Mouse (Mus musculus) CH12.LX (cell line): ENCODE measurements around the gene Sh3rf3. TPM values are rescaled to one million over a fixed set of nuclear protein-coding genes. Genes with fewer than 3 reads are reported as not detected.

Experiments used
- DNase-seq: peaks from one replicate; pipeline ENCODE4 v3.0.0-alpha.2; 2013; ENCODE audit errors: extremely low read depth
- H3K27ac ChIP-seq: 2 replicates; pipeline ENCODE4 v1.5.1; 2012; ENCODE audit warnings: low read depth, mild to moderate bottlenecking, control low read depth, moderate library complexity; ENCODE audit not compliant: insufficient read depth
- H3K27me3 ChIP-seq: replicated peaks from 2 replicates; pipeline ENCODE3; 2012; ENCODE audit warnings: inconsistent platforms
- H3K36me3 ChIP-seq, 2 experiments: replicated peaks in 1 of 2; 2 replicates each; pipeline versions ENCODE3 to v1.6.1; 2012; ENCODE audit warnings: inconsistent platforms in 1 of 2, low read length in 1 of 2, mild to moderate bottlenecking in 1 of 2, mixed read lengths in 1 of 2, moderate library complexity in 1 of 2; ENCODE audit not compliant: control insufficient read depth in 1 of 2, insufficient read depth in 1 of 2
- H3K4me1 ChIP-seq, 2 experiments: 2 replicates each; pipeline ENCODE4 v1.6.1; 2012; ENCODE audit warnings: inconsistent platforms in 1 of 2, moderate library complexity in 1 of 2; ENCODE audit not compliant: insufficient read depth in 2 of 2, control insufficient read depth in 1 of 2
- H3K4me2 ChIP-seq: 2 replicates; pipeline ENCODE4 v1.6.1; 2012; ENCODE audit warnings: low read depth, mild to moderate bottlenecking, control low read depth; ENCODE audit not compliant: poor library complexity, insufficient read depth, severe bottlenecking
- H3K4me3 ChIP-seq, 3 experiments: fragments of 150-350 bp in 1 of 3; sonication (generic) in 1 of 3; replicated peaks in 1 of 3; 2 replicates each; pipeline versions ENCODE3 to v1.5.1; 2011 to 2012; ENCODE audit warnings: low read depth in 2 of 3, low read length in 2 of 3, mild to moderate bottlenecking in 2 of 3, moderate library complexity in 2 of 3, control low read depth in 1 of 3, improper control_type of control experiment in 1 of 3, inconsistent platforms in 1 of 3, mixed read lengths in 1 of 3; ENCODE audit not compliant: poor library complexity in 1 of 3
- H3K79me2 ChIP-seq: replicated peaks from 2 replicates; pipeline ENCODE4 v1.6.1; 2012; ENCODE audit warnings: mild to moderate bottlenecking, moderate library complexity; ENCODE audit not compliant: control insufficient read depth, poor library complexity, insufficient read depth, severe bottlenecking; ENCODE audit errors: extremely low read depth
- H3K9ac ChIP-seq: 2 replicates; pipeline ENCODE4 v1.6.1; 2012; ENCODE audit warnings: low read depth, mild to moderate bottlenecking, control low read depth, moderate library complexity; ENCODE audit not compliant: insufficient read depth
- H3K9me3 ChIP-seq: replicated peaks from 2 replicates; pipeline ENCODE3; 2012; ENCODE audit warnings: low read length, inconsistent platforms, mixed read lengths
- CHD1 ChIP-seq: IDR thresholded peaks from 2 replicates; pipeline ENCODE4 v1.6.1; 2012; ENCODE audit warnings: low read depth, low read length, improper control_type of control experiment, inconsistent platforms
- CHD2 ChIP-seq: IDR thresholded peaks from 2 replicates; pipeline ENCODE4 v1.6.1; 2011; ENCODE audit warnings: low read length, improper control_type of control experiment
- CTCF ChIP-seq, 2 experiments: IDR thresholded peaks in 1 of 2; conservative IDR thresholded peaks in 1 of 2; 2 replicates each; pipeline ENCODE4 v1.5.1; 2011 to 2012; ENCODE audit warnings: low read depth in 2 of 2, low read length in 2 of 2, improper control_type of control experiment in 1 of 2, inconsistent platforms in 1 of 2, mild to moderate bottlenecking in 1 of 2, moderate library complexity in 1 of 2
- E2F4 ChIP-seq: IDR thresholded peaks from 2 replicates; pipeline ENCODE4 v1.6.1; 2011; ENCODE audit warnings: low read depth, low read length, improper control_type of control experiment; ENCODE audit not compliant: insufficient replicate concordance
- ETS1 ChIP-seq: conservative IDR thresholded peaks from 2 replicates; pipeline ENCODE4 v1.6.1; 2012; ENCODE audit warnings: low read depth, mild to moderate bottlenecking, inconsistent platforms, low read length, improper control_type of control experiment, moderate library complexity
- GABPA ChIP-seq: IDR thresholded peaks from 2 replicates; pipeline ENCODE4 v1.6.1; 2012; ENCODE audit warnings: low read depth, low read length, improper control_type of control experiment, inconsistent platforms; ENCODE audit not compliant: insufficient replicate concordance
- IRF4 ChIP-seq: IDR thresholded peaks from 2 replicates; pipeline ENCODE4 v1.6.1; 2014; ENCODE audit warnings: low read depth, mild to moderate bottlenecking, inconsistent platforms, low read length, improper control_type of control experiment
- JUND ChIP-seq: conservative IDR thresholded peaks from 2 replicates; pipeline ENCODE4 v1.6.1; 2011; ENCODE audit warnings: low read depth, low read length, improper control_type of control experiment
- KAT2A ChIP-seq: IDR thresholded peaks from 2 replicates; pipeline ENCODE4 v1.6.1; 2012; ENCODE audit warnings: low read length, improper control_type of control experiment, inconsistent platforms; ENCODE audit not compliant: insufficient replicate concordance
- MEF2A ChIP-seq: IDR thresholded peaks from 2 replicates; pipeline ENCODE4 v1.6.1; 2014; ENCODE audit warnings: low read depth, mild to moderate bottlenecking, inconsistent platforms, low read length, improper control_type of control experiment, borderline replicate concordance
- MYC ChIP-seq: IDR thresholded peaks from 2 replicates; pipeline ENCODE4 v1.6.1; 2011; ENCODE audit warnings: low read depth, mild to moderate bottlenecking, improper control_type of control experiment, low read length
- PAX5 ChIP-seq: IDR thresholded peaks from 2 replicates; pipeline ENCODE4 v1.6.1; 2012; ENCODE audit warnings: low read length, inconsistent platforms, mixed read lengths
- POLR2A ChIP-seq: IDR thresholded peaks from 2 replicates; pipeline ENCODE4 v1.6.1; 2011; ENCODE audit warnings: low read depth, mild to moderate bottlenecking, improper control_type of control experiment, low read length
- ZC3H11A ChIP-seq: IDR thresholded peaks from 2 replicates; pipeline ENCODE4 v1.6.1; 2012; ENCODE audit warnings: low read depth, mild to moderate bottlenecking, inconsistent platforms, low read length, improper control_type of control experiment
- ZKSCAN1 ChIP-seq: IDR thresholded peaks from 2 replicates; pipeline ENCODE4 v1.6.1; 2012; ENCODE audit warnings: low read depth, inconsistent platforms, low read length, improper control_type of control experiment, borderline replicate concordance
- ZNF384 ChIP-seq: IDR thresholded peaks from 2 replicates; pipeline ENCODE4 v1.6.1; 2012; ENCODE audit warnings: low read depth, low read length, improper control_type of control experiment, inconsistent platforms
- dilution Hi-C: fragments of 300-500 bp; cut with MboI; formaldehyde crosslinking; loops from 2 replicates; pipeline ENCODE4 v1.14.3; 2020; ENCODE audit warnings: low sequenced_read_pairs; ENCODE audit not compliant: extremely low pct_unique_long_range_greater_than_20kb, extremely low pct_ligation_motif_present
- in situ Hi-C: fragments of 300-500 bp; cut with MboI; formaldehyde crosslinking; loops from 3 replicates; pipeline ENCODE4 v1.14.3; 2019; ENCODE audit warnings: low sequenced_read_pairs, low pct_ligation_motif_present, low pct_unique_long_range_greater_than_20kb, mixed read lengths
- polyA plus RNA-seq: library from polyadenylated mRNA; unstranded; fragments of >175 nt; gene quantifications from 2 replicates; pipeline ENCODE4 v1.2.1, GENCODE M21; 2012; ENCODE audit warnings: low read depth; ENCODE audit not compliant: insufficient read length
- total RNA-seq, 2 experiments: library from RNA; depleted of rRNA; stranded (reverse); fragments of 300-350 nt in 1 of 2; fragments of >200 nt in 1 of 2; gene quantifications; 2 replicates each; pipeline ENCODE4 v1.2.3; 2012 to 2014

Sh3rf3 gene
- total and polyA plus RNA-seq, 3 experiments = 0.13 to 0.64 TPM; not detected in 1

DNA sequence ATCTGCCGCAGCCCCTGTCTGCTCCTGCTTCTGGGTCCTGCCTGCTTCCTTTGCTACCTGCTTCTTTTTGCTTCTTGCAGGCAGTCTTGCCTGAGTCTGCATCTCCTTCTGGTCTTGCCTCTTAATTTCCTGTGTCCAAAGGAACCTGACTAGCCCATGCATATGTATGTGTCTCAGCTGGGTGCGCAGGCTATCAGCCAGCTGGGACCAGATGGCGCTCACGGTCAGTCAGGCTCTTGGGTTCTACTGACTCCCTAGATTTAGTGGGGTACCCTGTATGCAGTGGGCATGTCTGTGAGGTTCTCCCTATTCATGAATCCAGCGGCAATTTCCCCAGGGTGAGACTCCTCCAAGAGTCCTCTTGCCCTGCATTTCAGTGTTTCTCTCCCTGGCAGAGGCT lies 35.0 kb downstream of the Sh3rf3 start:
- Histone ChIP-seq H3K36me3 (no peaks in the 10 kb centered on the region), H3K4me3 (no peak overlapping the region), H3K9me3 (no peaks in the 10 kb centered on the region), H3K27me3 (peaks cover 10% of the 10 kb centered on the region), H3K4me1 (peaks cover 0 to 4% of the 10 kb centered on the region in 2 experiments; a peak in 1 of 4 replicates), H3K27ac (no peak overlapping the region), H3K9ac (no peak overlapping the region), H3K4me2 (no peak overlapping the region), H3K79me2 (no peaks in the 10 kb centered on the region)
- TF ChIP-seq IRF4 = no peak
- TF ChIP-seq JUND = no peak
- no peak for TF ChIP-seq POLR2A
- no peak for TF ChIP-seq CHD1
- dilution Hi-C loops = no loop called here
- in situ Hi-C loops = no loop called here
- no peak for DNase-seq

DNA sequence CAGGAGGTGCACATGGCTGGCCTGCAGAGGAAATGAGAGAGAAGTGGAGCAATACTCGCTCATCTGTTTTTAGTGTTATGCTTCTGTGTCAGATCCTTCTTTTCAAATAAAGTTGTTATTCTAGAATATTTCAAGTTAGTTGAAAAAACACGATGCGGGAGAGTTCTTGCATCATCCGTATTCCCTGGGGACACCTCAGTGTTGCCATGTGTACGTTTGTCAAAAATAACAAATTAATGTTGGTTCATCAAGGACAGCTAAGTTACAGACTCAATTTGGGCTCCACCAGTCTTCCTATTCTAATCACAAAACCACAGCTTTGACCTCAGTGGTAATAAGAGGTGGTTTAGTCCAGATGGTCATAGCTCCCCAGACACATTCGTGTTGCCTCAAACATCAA lies 35.4 kb downstream of the Sh3rf3 start:
- Histone ChIP-seq H3K4me3 (no peak overlapping the region), H3K9ac (no peak overlapping the region), H3K27me3 (peaks cover 10% of the 10 kb centered on the region), H3K36me3 (no peaks in the 10 kb centered on the region), H3K79me2 (no peaks in the 10 kb centered on the region), H3K4me1 (peaks cover 0 to 4% of the 10 kb centered on the region in 2 experiments; a peak in 1 of 4 replicates), H3K4me2 (no peak overlapping the region), H3K27ac (no peak overlapping the region), H3K9me3 (no peaks in the 10 kb centered on the region)
- DNase-seq = no peak
- in situ Hi-C loops = no loop called here
- dilution Hi-C loops = no loop called here
- TF ChIP-seq GABPA (no peak), ZKSCAN1 (no peak), KAT2A (no peak), PAX5 (no peak), MYC (no peak), ETS1 (no peak), ZC3H11A (no peak), CHD1 (no peak), CHD2 (no peak), ZNF384 (no peak), E2F4 (no peak), CTCF (conservative IDR thresholded peaks at IDR 0.05 in 1 of 2, IDR thresholded peaks at IDR 0.05 in 1 of 2; ENCODE audit: low read depth in 2 of 2, low read length in 2 of 2) (no peak), JUND (no peak), MEF2A (no peak)
